Mouse (Mus musculus) frontal cortex, postnatal 25 days (tissue): ENCODE data around the gene Metap2.

Source experiments
- DNase-seq, 2 experiments: peaks; one replicate each; pipeline ENCODE4 v3.0.0; 2022; ENCODE audit warnings: low spot score in 2 of 2

The Metap2 gene

GRCm38 (mm10) chr10:93897043-93897646, at the start of gene Metap2:
TSS of gene Metap2 (minus strand) at chr10:93897093.
- no peak for DNase-seq

GRCm38 (mm10) chr10:93945843-93946499, 49.1 kb upstream of the Metap2 start:
- no peak for DNase-seq

DNA sequence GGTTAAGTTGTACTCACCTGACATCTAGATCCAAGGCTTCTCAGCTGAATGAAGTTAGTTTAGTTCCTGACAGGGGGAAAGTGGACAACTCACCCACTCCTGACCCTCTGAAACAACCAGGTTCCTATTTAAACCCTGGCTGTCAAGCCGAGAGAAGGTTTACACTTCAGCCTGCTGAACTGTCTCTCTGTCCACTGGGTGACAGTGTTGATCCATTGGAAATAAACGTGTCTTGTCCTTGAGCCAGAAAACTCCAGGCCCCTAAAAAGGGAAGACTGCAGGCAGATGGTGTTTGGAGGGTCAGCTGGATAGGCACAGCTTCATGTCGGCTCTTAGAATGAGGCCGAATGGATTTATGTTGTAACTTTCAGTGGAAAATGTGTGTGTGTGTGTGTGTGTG, 48.5 kb upstream of the Metap2 start:
- DNase-seq: no peak

DNA sequence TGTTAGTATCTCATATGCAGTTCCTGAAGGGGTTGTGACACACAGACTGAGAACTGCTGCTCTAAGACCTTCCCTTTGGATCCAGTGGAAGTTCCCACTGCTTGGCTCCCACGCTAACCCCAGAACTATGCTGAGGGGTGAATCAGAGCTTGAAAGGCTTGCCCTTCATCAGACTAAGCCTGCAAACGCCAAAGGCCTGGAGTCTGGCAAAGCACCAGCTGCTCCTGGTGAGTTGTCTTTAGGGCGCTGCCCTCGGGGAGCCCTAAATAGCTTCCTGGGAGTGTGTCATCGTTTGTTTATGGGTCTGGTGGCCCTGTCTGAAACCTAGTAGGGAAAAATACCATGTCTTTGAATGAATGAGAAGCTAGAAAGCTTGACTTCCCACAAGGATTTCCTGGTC, 47.3 kb upstream of the Metap2 start:
- DNase-seq: no peak

DNA sequence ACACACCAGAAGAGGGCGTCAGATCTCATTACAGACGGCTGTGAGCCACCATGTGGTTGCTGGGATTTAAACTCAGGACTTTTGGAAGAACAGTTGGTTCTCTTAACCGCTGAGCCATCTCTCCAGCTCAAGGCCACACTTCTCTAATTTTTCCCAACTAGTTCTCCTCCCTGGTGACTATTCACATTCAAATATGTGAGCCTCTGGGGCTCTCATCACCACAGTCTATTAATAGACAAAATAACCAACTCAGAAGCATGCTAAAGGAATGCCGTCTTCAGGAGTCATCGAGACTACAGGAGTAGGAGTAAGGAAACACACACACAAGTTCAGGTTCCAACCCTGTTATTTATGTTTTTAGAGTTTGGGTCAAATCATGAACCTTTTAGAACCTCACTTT, 43.4 kb upstream of the Metap2 start:
- DNase-seq: no peak

DNA sequence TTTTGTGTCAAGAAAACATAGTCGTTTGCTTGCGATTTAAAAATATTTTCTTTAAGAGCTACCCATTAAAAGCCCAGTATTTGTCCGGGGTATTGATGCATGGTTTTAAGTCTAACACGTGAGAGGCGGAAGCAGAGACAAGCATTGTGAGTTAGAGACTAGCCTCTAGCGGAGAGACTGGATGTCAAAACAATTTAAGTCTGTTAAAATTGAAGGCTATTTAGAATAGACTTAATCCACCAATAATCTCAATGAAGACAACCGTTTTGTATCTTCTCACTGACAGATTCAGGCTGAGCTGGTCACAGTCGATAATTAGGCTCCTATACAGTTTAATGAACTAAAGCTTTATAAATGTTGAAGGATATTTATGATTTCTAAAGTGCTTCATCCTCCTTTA, 42.8 kb upstream of the Metap2 start:
- no peak for DNase-seq

DNA sequence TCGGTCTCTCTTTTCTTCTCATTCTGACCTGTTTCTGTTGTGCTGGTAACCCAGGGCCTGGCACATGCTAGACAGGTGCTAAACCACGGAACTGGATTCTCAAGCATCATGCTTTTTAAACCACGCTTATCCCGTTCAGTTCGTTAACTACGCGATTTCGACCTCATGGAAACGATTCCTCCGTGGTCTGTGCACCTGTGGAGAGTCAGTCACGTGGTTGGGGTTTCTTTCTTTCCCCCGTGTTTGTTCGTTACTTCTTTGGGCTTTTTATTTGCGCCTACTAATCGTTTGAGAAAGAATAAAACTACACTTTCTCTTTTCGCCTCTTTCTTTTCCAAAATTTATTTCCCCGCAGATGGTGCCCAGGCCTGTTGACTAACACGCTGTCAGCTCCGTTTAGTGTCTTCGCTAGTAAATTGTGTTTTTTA, 42.0 kb upstream of the Metap2 start:
- no peak for DNase-seq

- no peak for DNase-seq
Observed at GRCm38 (mm10) chr10:93933980-93934379, 37.1 kb upstream of the Metap2 start.

GRCm38 (mm10) chr10:93932861-93933260, 36.0 kb upstream of the Metap2 start:
- DNase-seq: no peak

DNA sequence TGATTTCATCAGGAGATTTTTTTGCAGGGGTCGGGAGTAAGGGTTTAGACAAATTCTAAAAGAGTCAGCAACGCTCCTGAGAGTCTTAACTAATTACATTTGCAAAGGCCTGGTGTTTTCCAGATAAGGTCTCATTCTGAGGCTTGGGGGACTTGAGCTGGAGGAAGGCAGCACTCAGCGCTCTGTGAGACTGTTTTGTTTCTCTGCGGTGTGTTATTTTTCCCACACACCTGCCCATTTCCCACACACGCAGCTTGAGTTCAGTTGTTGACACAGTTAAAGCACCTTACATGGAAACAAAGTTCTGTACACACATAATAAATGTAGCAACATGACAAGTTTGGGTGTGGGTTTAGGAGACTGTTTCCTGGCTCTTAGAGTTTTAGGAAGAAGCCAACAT, 35.1 kb upstream of the Metap2 start:
- DNase-seq: no peak

- DNase-seq: no peak
Observed at GRCm38 (mm10) chr10:93931431-93931830, 34.5 kb upstream of the Metap2 start.

- DNase-seq: no peak
Observed at GRCm38 (mm10) chr10:93930236-93930824, 33.4 kb upstream of the Metap2 start.

GRCm38 (mm10) chr10:93924666-93925065, 27.8 kb upstream of the Metap2 start:
- no peak for DNase-seq

- DNase-seq: no peak
Observed at GRCm38 (mm10) chr10:93921160-93921559, 24.3 kb upstream of the Metap2 start.

- DNase-seq: no peak
Observed at GRCm38 (mm10) chr10:93919227-93919626, 22.3 kb upstream of the Metap2 start.

- no peak for DNase-seq
Observed at GRCm38 (mm10) chr10:93918701-93919100, 21.8 kb upstream of the Metap2 start.

- DNase-seq: no peak
Observed at GRCm38 (mm10) chr10:93918087-93918486, 21.2 kb upstream of the Metap2 start.

DNA sequence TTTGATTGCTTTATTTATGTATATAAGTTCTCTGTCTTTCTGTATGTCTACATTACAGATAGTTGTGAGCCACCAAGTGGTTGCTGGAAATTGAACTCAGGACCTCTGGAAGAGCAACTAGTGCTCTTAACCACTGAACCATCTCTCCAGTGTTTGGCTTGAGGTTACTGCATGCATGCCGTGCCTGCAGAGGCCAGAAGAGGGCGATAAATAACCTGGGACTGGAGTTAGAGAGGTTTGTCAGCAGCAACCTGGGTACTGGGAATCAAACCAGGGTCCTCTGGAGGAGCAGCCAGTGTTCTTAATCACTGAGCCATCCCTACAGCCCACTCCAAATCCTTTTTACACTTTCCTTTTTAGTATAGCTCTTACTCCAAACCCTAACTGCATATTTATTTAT, 19.9 kb upstream of the Metap2 start:
- DNase-seq: no peak

- DNase-seq: no peak
Observed at GRCm38 (mm10) chr10:93915531-93916275, 18.8 kb upstream of the Metap2 start.

- DNase-seq: no peak
Observed at GRCm38 (mm10) chr10:93913525-93913924, 16.6 kb upstream of the Metap2 start.

GRCm38 (mm10) chr10:93912917-93913316, 16.0 kb upstream of the Metap2 start:
- DNase-seq: no peak

DNA sequence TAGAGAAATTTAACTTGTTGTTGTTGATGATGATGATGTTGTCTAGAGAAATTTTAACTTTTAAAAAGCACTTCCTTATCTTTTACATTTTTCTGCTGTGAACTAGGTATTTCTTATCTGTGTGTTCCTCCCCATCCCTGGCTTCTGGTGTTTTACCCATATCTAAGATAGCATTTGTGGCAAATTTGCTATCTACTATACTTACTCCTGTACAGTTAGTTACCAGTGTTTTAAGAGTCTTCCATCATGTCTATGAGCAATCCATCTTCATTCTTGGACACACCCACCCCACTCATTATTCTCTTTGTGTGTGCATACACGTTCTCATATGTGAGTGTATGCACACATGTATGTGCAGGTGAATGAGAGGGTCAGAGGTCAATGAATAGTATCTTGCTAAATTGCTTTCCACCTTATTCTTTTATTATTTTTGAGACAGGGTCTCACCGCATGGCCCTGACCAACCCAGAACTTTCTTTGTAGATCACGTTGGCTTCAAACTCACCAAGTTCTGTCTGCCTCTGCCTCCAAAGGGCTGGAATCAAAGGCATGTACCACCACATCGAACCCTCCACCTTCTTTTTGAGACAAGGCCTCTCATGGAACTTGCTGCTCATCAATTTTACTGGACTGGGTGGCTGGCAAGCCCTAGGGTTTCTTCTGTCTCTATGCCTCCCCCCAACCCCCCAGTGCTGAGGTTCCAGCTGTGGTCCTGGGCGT, 15.4 kb upstream of the Metap2 start:
- DNase-seq: no peak
